Mouse (Mus musculus): Measurements from ENCODE around the gene Col24a1.

DNA sequence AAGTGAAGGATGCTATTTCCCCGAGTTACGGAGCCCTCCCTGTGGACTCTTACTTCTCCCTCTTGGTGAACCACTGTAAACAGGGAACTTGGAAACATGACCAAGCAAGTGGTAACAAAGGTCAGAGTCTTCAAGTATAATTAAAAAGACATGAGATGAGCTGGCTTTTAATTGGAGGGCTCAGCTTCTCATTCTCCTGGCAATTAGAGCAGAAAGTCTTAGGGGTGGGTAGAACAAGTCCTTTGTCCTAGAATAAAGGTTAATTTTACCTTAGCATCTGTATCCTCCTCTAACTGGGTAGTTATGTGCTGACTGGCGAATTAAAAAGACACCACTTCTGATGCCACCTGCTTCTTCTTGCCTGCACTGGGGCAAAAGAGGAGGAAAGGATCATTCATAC lies 199.1 kb downstream of the Col24a1 start:
- TF ChIP-seq CTCF (IDR thresholded peaks at IDR 0.05; ENCODE audit: borderline replicate concordance, insufficient read depth, low read length), result no peak
- TF ChIP-seq POLR2A (IDR thresholded peaks at IDR 0.05; ENCODE audit: low read depth, low read length), result no peak
